Mouse (Mus musculus) C2C12 (cell line): ENCODE data around the gene Zmat3.

Experiments
- CTCF ChIP-seq: IDR thresholded peaks from one replicate; pipeline ENCODE4 v1.5.1; 2011; ENCODE audit not compliant: control insufficient read depth, insufficient read depth, insufficient read length
- FOSL1 ChIP-seq: IDR thresholded peaks from one replicate; pipeline ENCODE4 v1.8.0; 2011; ENCODE audit warnings: mild to moderate bottlenecking, low read length; ENCODE audit not compliant: poor library complexity, insufficient read depth, severe bottlenecking
- MAX ChIP-seq: IDR thresholded peaks from one replicate; pipeline ENCODE4 v1.6.1; 2011; ENCODE audit warnings: mild to moderate bottlenecking, control low read depth

DNA sequence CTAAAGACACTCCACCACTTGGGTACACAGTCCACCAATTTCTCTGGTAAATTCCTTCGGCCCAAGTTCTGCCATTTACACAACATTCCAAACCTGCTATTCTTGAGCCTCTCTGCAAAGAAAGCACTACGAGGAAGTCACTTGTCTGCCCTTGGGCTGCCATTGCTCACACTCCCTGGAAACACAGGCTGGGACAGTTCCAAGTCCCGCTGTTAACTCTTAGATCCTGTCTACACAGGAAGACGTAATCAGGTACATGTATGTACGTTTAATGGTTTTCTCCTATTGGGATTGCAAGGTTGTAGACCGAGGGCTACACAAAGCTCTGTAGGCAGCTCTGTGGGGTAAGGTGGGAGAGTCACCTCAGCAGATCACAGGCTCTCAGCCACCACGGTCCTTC is 28.0 kb downstream of the Zmat3 start:
- TF ChIP-seq CTCF (no peak), FOSL1 (no peak), MAX (no peak)
